28 mouse cellular contexts compared by ENCODE assay signal in the genomic region with DNA sequence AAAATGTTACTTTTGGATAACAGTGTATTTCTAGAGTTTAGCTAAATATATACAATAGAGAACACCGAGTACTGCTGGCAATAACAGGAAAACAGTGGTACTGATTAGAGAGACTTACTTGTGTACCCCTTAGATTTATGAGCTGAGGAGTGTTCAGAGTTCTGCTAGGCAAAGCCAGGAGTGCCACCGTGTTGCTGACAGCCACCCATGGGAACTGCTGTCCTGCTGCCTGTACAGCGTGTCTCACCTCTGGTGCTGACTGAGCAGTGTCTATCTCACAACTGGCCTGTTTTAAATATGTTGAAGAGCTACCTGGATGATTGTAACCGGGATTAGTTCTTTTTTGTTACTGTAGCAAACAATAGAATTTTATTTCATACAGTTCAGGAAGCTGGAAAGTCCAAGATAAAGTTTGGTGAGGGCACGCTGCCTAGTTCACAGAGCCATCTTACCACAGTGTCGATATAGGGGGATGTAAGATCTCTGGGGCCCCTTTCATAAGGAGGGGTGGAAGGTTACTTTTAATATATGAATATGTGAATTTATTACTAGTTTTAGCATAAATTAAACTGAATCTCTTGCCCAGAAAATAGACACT.
A peak's percentile ranks its signal among the peaks of the same experiment; 100 is the strongest.
DNase-seq lines count a peak whose midpoint lies in the region; ATAC-seq and TF ChIP-seq lines count a peak whose summit lies in the region.
"Had no signal": no experiment of that assay in that cellular context is flagged by ENCODE, and none has a peak within 500 bp of the region (broad histone marks: within the 10 kb centered on the region; RNA-seq: fewer than 3 reads in every experiment).

No protein-coding gene starts in this region.

- no peaks in the 10 kb centered on the region for H3K79me2 ChIP-seq in MEL (ENCODE audit: control insufficient read depth, insufficient read depth, low read length, poor library complexity)

- peak; percentile 53 for DNase-seq in heart, adult 11 months
- peak; percentile 76 for DNase-seq in MEL (ENCODE audit: low read depth, low spot score)
- DNase-seq in midbrain, postnatal 0 days (ENCODE audit: low spot score), result no peak
- DNase-seq in kidney, adult 11 months, result no peak
- DNase-seq in layer of hippocampus, adult 18-20 months (ENCODE audit: low spot score in 2 of 2), result no peak
- DNase-seq: adrenal gland, adult 8-10 months; adrenal gland, postnatal 14 days; adrenal gland, postnatal 36 days; B cell, adult 2 months; cerebellum, adult 11-12 months; cerebellum, adult 2 months; cerebellum, adult 9-10 months; cerebellum, postnatal 10 days; cerebellum, postnatal 25 days; embryo, embryonic 11 days; forebrain, postnatal 0 days had no signal

- no peak overlapping the region for H3K4me2 ChIP-seq in heart, embryonic 11.5 days
- H3K4me2 ChIP-seq in midbrain, postnatal 0 days (ENCODE audit: low read depth, low read length, poor library complexity, severe bottlenecking), result no peak overlapping the region
- H3K4me2 ChIP-seq: embryonic facial prominence, embryonic 12.5 days; forebrain, embryonic 13.5 days; forebrain, embryonic 15.5 days had no signal

- TF ChIP-seq POLR2A in MEL (IDR thresholded peaks at IDR 0.05; ENCODE audit: control insufficient read depth in 1 of 2, insufficient read depth in 1 of 2, low read depth in 1 of 2, low read length in 2 of 2, poor library complexity in 1 of 2), result 0 out of 4 replicates have a peak, but pooled peaks of 1 of the 2 experiments have one; percentile 28

- H3K27ac ChIP-seq in heart, embryonic 11.5 days (ENCODE audit: low read depth, low read length), result no peak overlapping the region
- peak overlapping the region; percentile 70 for H3K27ac ChIP-seq in MEL (ENCODE audit: control insufficient read depth, low read depth, low read length)
- H3K27ac ChIP-seq in midbrain, postnatal 0 days (ENCODE audit: low read depth, low read length), result no peak overlapping the region
- H3K27ac ChIP-seq: embryonic facial prominence, embryonic 10.5 days; embryonic facial prominence, embryonic 12.5 days; forebrain, embryonic 13.5 days; forebrain, embryonic 15.5 days had no signal

- H3K4me3 ChIP-seq in heart, embryonic 11.5 days (ENCODE audit: low read depth, low read length), result no peak overlapping the region
- peak overlapping the region; percentile 27 to 48 for H3K4me3 ChIP-seq in MEL (ENCODE audit: control insufficient read depth in 1 of 2, insufficient read depth in 1 of 2, low read depth in 2 of 2, low read length in 2 of 2)
- H3K4me3 ChIP-seq in midbrain, postnatal 0 days (ENCODE audit: low read depth, low read length), result no peak overlapping the region
- H3K4me3 ChIP-seq: embryonic facial prominence, embryonic 10.5 days; embryonic facial prominence, embryonic 12.5 days; forebrain, embryonic 13.5 days; forebrain, embryonic 15.5 days had no signal

- H3K9ac ChIP-seq in heart, embryonic 11.5 days (ENCODE audit: low read depth, low read length), result no peak overlapping the region
- H3K9ac ChIP-seq in MEL (ENCODE audit: control insufficient read depth, low read depth, low read length, poor library complexity, severe bottlenecking), result peak overlapping the region; percentile 57
- no peak overlapping the region for H3K9ac ChIP-seq in midbrain, postnatal 0 days (replicated peaks; ENCODE audit: low read length, poor library complexity, severe bottlenecking)
- H3K9ac ChIP-seq: embryonic facial prominence, embryonic 12.5 days; forebrain, embryonic 13.5 days; forebrain, embryonic 15.5 days; forebrain, postnatal 0 days had no signal

- no peaks in the 10 kb centered on the region for H3K36me3 ChIP-seq in heart, embryonic 11.5 days (ENCODE audit: control insufficient read depth, insufficient read depth, low read length)
- H3K36me3 ChIP-seq in MEL (ENCODE audit: control insufficient read depth in 1 of 2, insufficient read depth in 2 of 2, low read length in 2 of 2), result peaks cover 0 to 5% of the 10 kb centered on the region in 2 experiments; a peak in 2 of 4 replicates
- no peaks in the 10 kb centered on the region for H3K36me3 ChIP-seq in midbrain, postnatal 0 days (ENCODE audit: insufficient read depth, low read length)
- H3K36me3 ChIP-seq: embryonic facial prominence, embryonic 10.5 days; embryonic facial prominence, embryonic 12.5 days; forebrain, embryonic 15.5 days; G1E had no signal

- no peaks in the 10 kb centered on the region for H3K27me3 ChIP-seq in heart, embryonic 11.5 days (ENCODE audit: control insufficient read depth, insufficient read depth, low read length)
- no peaks in the 10 kb centered on the region for H3K27me3 ChIP-seq in MEL (ENCODE audit: control insufficient read depth in 1 of 2, insufficient read depth in 2 of 2, low read length in 2 of 2)
- H3K27me3 ChIP-seq in midbrain, postnatal 0 days (ENCODE audit: insufficient read depth, low read length), result no peaks in the 10 kb centered on the region
- H3K27me3 ChIP-seq: CH12.LX; embryonic facial prominence, embryonic 12.5 days; forebrain, embryonic 13.5 days; forebrain, embryonic 15.5 days; Patski had no signal

- TF ChIP-seq EP300 in MEL (IDR thresholded peaks at IDR 0.05; ENCODE audit: low read depth in 1 of 2, low read length in 2 of 2), result peak; percentile 67 to 77

- peaks cover 13% of the 10 kb centered on the region for H3K4me1 ChIP-seq in heart, embryonic 11.5 days (ENCODE audit: control insufficient read depth, insufficient read depth, low read length)
- H3K4me1 ChIP-seq in MEL (ENCODE audit: control insufficient read depth in 1 of 2, insufficient read depth in 2 of 2, low read length in 2 of 2), result peaks cover 3 to 8% of the 10 kb centered on the region in 2 experiments; a peak in 3 of 4 replicates
- H3K4me1 ChIP-seq in midbrain, postnatal 0 days (ENCODE audit: insufficient read depth, low read length), result no peaks in the 10 kb centered on the region
- H3K4me1 ChIP-seq: forebrain, embryonic 13.5 days; forebrain, embryonic 15.5 days had no signal

- WGBS in heart, embryonic 11.5 days (ENCODE audit: insufficient replicate concordance), result 62% methylated on average over 6 of the region's 6 CpGs
- 83% methylated on average over 6 of the region's 6 CpGs for WGBS in midbrain, postnatal 0 days

- TF ChIP-seq CTCF in MEL (IDR thresholded peaks at IDR 0.05 in 2 of 3, conservative IDR thresholded peaks at IDR 0.05 in 1 of 3; ENCODE audit: control insufficient read depth in 1 of 3, insufficient read depth in 1 of 3, low read depth in 2 of 3, low read length in 3 of 3, poor library complexity in 1 of 3, severe bottlenecking in 1 of 3), result no peak
- no peak for TF ChIP-seq CTCF in midbrain, postnatal 0 days (IDR thresholded peaks at IDR 0.05)

- no peaks in the 10 kb centered on the region for H3K9me3 ChIP-seq in heart, embryonic 11.5 days (replicated peaks; ENCODE audit: control insufficient read depth, low read length)
- H3K9me3 ChIP-seq in MEL (replicated peaks; ENCODE audit: insufficient read depth, low read length), result no peaks in the 10 kb centered on the region
- no peaks in the 10 kb centered on the region for H3K9me3 ChIP-seq in midbrain, postnatal 0 days (ENCODE audit: low read length)
- H3K9me3 ChIP-seq: embryonic facial prominence, embryonic 10.5 days; embryonic facial prominence, embryonic 12.5 days; forebrain, embryonic 13.5 days; forebrain, embryonic 15.5 days; G1E had no signal

- no peak for TF ChIP-seq RAD21 in MEL (IDR thresholded peaks at IDR 0.05; ENCODE audit: low read depth, low read length)

- no peak for ATAC-seq in heart, embryonic 11.5 days (replicated peaks; ENCODE audit: insufficient number of reproducible peaks, low FRiP score, low TSS enrichment)
- peak; percentile 71 for ATAC-seq in common myeloid progenitor, adult 5-6 weeks (replicated peaks; ENCODE audit: low read depth, poor library complexity, severe bottlenecking)
- peak; percentile 80 for ATAC-seq in megakaryocyte-erythroid progenitor cell, adult 5-6 weeks (replicated peaks; ENCODE audit: low FRiP score, low TSS enrichment, poor library complexity, severe bottlenecking)
- no peak for ATAC-seq in midbrain, postnatal 0 days (ENCODE audit: low FRiP score)
- ATAC-seq: activated CD4-positive, CD25-positive, alpha-beta regulatory T cell, adult 4 months; CD4-positive, CD25-positive, alpha-beta regulatory T cell, adult 4 months; forebrain, embryonic 13.5 days; forebrain, embryonic 15.5 days; forebrain, postnatal 0 days; Patski had no signal

TF ChIP-seq in MEL, 35 proteins besides CTCF, POLR2A, EP300 and RAD21:
- TF ChIP-seq NELFE (IDR thresholded peaks at IDR 0.05; ENCODE audit: low read depth, low read length) (no peak), GATA1 (IDR thresholded peaks at IDR 0.05; ENCODE audit: low read depth, low read length) (peak; percentile 59), MXI1 (IDR thresholded peaks at IDR 0.05; ENCODE audit: low read depth, low read length) (no peak), TCF12 (IDR thresholded peaks at IDR 0.05; ENCODE audit: low read depth, low read length) (peak; percentile 79), SIN3A (IDR thresholded peaks at IDR 0.05; ENCODE audit: low read length) (peak; percentile 29; the same call in 1 of the 2 replicates), UBTF (IDR thresholded peaks at IDR 0.05; ENCODE audit: borderline replicate concordance, insufficient read depth, low read depth, low read length) (no peak), USF1 (IDR thresholded peaks at IDR 0.05; ENCODE audit: low read depth, low read length) (no peak), ZNF384 (IDR thresholded peaks at IDR 0.05; ENCODE audit: low read depth, low read length) (no peak), ZC3H11A (IDR thresholded peaks at IDR 0.05; ENCODE audit: low read depth, low read length) (no peak), KAT2A (conservative IDR thresholded peaks at IDR 0.05; ENCODE audit: low read depth, low read length) (no peak), ETS1 (IDR thresholded peaks at IDR 0.05; ENCODE audit: low read depth, low read length) (peak; percentile 26; the same call in 1 of the 2 replicates)

Comparison
In these comparisons a context has a peak if more than half of its experiments do, and no peak if none do; other contexts are left out.
1. DNase-seq: peak in heart, adult 11 months (single experiment) and MEL (single experiment); none in midbrain, postnatal 0 days (single experiment), kidney, adult 11 months (single experiment) and layer of hippocampus, adult 18-20 months (0 of 2).
2. ATAC-seq: peak in common myeloid progenitor, adult 5-6 weeks (single experiment) and megakaryocyte-erythroid progenitor cell, adult 5-6 weeks (single experiment); none in heart, embryonic 11.5 days (single experiment) and midbrain, postnatal 0 days (single experiment).
3. H3K4me3 ChIP-seq: peak in MEL (2 of 2); none in heart, embryonic 11.5 days (single experiment) and midbrain, postnatal 0 days (single experiment).